Mouse (Mus musculus): ENCODE measurements around the gene 1700025G04Rik. TPM values are rescaled to one million over a fixed set of nuclear protein-coding genes. Genes with fewer than 3 reads are reported as not detected.

Gene 1700025G04Rik
- polyA plus RNA-seq, 1 experiment from 2014 or later: 27.7 TPM

- H3K9me3 ChIP-seq: no peaks in the 10 kb centered on the region
- no peak overlapping the region for H3K4me3 ChIP-seq
- H3K27me3 ChIP-seq (ENCODE audit: insufficient read depth, poor library complexity, severe bottlenecking): no peaks in the 10 kb centered on the region
- H3K4me1 ChIP-seq (replicated peaks): peaks cover 14% of the 10 kb centered on the region; the same call in 1 of the 2 replicates
- no peak overlapping the region for H3K27ac ChIP-seq
- 0 out of 2 replicates have a peak, but pooled peaks cover 4% of the 10 kb centered on the region for H3K36me3 ChIP-seq
- DNase-seq (ENCODE audit: low spot score): no peak
- WGBS: 89% methylated on average over 8 of the region's 8 CpGs
Observed at GRCm38 (mm10) chr1:151998721-151999206, 91.2 kb downstream of the 1700025G04Rik start.

DNA sequence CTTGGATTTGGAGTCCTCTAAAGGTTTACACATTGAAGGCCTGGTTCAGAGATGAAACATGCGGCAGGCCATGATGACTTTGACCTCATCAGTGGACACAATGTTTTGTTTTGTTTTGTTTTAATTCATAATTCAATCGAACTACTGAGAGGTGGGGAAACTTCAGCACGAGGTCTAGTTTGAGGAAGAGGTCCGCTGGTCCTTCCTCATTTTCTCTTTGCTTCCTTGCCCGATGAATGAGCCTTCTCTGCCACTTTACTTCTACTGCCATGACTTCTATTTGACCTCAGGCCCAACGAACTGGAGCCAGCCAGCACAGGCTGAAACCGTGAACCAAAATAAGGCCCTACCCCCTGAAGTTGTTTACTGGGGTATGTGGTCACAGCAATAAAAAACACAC, 92.3 kb downstream of the 1700025G04Rik start:
- DNase-seq (ENCODE audit: low spot score): no peak
- peaks cover 14% of the 10 kb centered on the region; the same call in 1 of the 2 replicates for H3K4me1 ChIP-seq (replicated peaks)
- WGBS: 85% methylated on average over 7 of the region's 7 CpGs
- no peaks in the 10 kb centered on the region for H3K9me3 ChIP-seq
- no peak overlapping the region for H3K4me3 ChIP-seq
- H3K27me3 ChIP-seq (ENCODE audit: insufficient read depth, poor library complexity, severe bottlenecking): no peaks in the 10 kb centered on the region
- no peak overlapping the region for H3K27ac ChIP-seq
- 0 out of 2 replicates have a peak, but pooled peaks cover 4% of the 10 kb centered on the region for H3K36me3 ChIP-seq

- H3K9me3 ChIP-seq: no peaks in the 10 kb centered on the region; the same call in 1 of the 2 replicates
- peaks cover 14% of the 10 kb centered on the region; the same call in 1 of the 2 replicates for H3K4me1 ChIP-seq (replicated peaks)
- WGBS: 76% methylated on average over 10 of the region's 10 CpGs
- no peaks in the 10 kb centered on the region for H3K27me3 ChIP-seq (ENCODE audit: insufficient read depth, poor library complexity, severe bottlenecking)
- DNase-seq (ENCODE audit: low spot score): no peak
- H3K27ac ChIP-seq: no peak overlapping the region
- peaks cover 9% of the 10 kb centered on the region for H3K36me3 ChIP-seq
- H3K4me3 ChIP-seq: no peak overlapping the region
Observed at GRCm38 (mm10) chr1:151995948-151996697, 93.8 kb downstream of the 1700025G04Rik start.

- Histone ChIP-seq H3K36me3 (peaks cover 9% of the 10 kb centered on the region), H3K4me1 (replicated peaks) (peaks cover 8% of the 10 kb centered on the region; the same call in 1 of the 2 replicates), H3K27me3 (ENCODE audit: insufficient read depth, poor library complexity, severe bottlenecking) (no peaks in the 10 kb centered on the region), H3K9me3 (no peaks in the 10 kb centered on the region; the same call in 1 of the 2 replicates), H3K4me3 (no peak overlapping the region), H3K27ac (no peak overlapping the region)
- no peak for DNase-seq (ENCODE audit: low spot score)
- WGBS: 75% methylated on average over 6 of the region's 6 CpGs
Observed at GRCm38 (mm10) chr1:151994271-151994670, 95.7 kb downstream of the 1700025G04Rik start.

- WGBS: 91% methylated on average over 4 of the region's 4 CpGs
- H3K36me3 ChIP-seq: peaks cover 9% of the 10 kb centered on the region
- peaks cover 11% of the 10 kb centered on the region; the same call in 1 of the 2 replicates for H3K4me1 ChIP-seq (replicated peaks)
- no peaks in the 10 kb centered on the region; the same call in 1 of the 2 replicates for H3K9me3 ChIP-seq
- H3K27ac ChIP-seq: no peak overlapping the region
- H3K27me3 ChIP-seq (ENCODE audit: insufficient read depth, poor library complexity, severe bottlenecking): no peaks in the 10 kb centered on the region
- no peak for DNase-seq (ENCODE audit: low spot score)
- no peak overlapping the region for H3K4me3 ChIP-seq
Observed at GRCm38 (mm10) chr1:151991505-151991904, 98.4 kb downstream of the 1700025G04Rik start.

DNA sequence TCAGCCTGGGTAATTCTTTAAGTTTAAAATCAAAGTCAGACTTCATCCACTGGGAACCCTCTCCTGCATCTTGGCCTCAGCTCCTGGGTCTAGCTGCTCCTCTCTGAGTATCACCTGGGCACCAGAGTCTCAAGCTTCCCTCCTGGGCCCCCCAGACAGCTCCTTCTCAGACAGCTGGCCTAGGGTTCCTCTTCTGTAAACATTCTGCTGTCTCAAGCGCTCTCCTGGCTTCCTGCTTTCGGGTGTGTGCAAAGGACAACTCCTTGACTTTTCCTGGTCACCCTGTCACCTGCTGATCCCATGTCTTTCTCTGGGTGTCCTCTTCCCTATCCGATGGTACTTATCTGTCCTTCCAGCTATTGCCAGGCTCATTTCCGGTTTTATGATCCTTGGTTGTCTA, 99.3 kb downstream of the 1700025G04Rik start:
- no peak for DNase-seq (ENCODE audit: low spot score)
- H3K36me3 ChIP-seq: peaks cover 9% of the 10 kb centered on the region

GRCm38 (mm10) chr1:151988713-151989112, 101.2 kb downstream of the 1700025G04Rik start:
- Histone ChIP-seq H3K27me3 (ENCODE audit: insufficient read depth, poor library complexity, severe bottlenecking) (no peaks in the 10 kb centered on the region), H3K4me3 (no peak overlapping the region), H3K4me1 (replicated peaks) (peaks cover 22% of the 10 kb centered on the region), H3K36me3 (peaks cover 9% of the 10 kb centered on the region), H3K9me3 (no peaks in the 10 kb centered on the region; the same call in 1 of the 2 replicates), H3K27ac (no peak overlapping the region)
- 87% methylated on average over 7 of the region's 7 CpGs for WGBS
- DNase-seq (ENCODE audit: low spot score): no peak

More for the DNA sequence above, 99.3 kb downstream of the 1700025G04Rik start:
- H3K9me3 ChIP-seq: no peaks in the 10 kb centered on the region; the same call in 1 of the 2 replicates
- H3K4me3 ChIP-seq: no peak overlapping the region
- no peaks in the 10 kb centered on the region for H3K27me3 ChIP-seq (ENCODE audit: insufficient read depth, poor library complexity, severe bottlenecking)
- peaks cover 11% of the 10 kb centered on the region; the same call in 1 of the 2 replicates for H3K4me1 ChIP-seq (replicated peaks)
- WGBS: 85% methylated on average over 4 of the region's 4 CpGs
- H3K27ac ChIP-seq: no peak overlapping the region

DNA sequence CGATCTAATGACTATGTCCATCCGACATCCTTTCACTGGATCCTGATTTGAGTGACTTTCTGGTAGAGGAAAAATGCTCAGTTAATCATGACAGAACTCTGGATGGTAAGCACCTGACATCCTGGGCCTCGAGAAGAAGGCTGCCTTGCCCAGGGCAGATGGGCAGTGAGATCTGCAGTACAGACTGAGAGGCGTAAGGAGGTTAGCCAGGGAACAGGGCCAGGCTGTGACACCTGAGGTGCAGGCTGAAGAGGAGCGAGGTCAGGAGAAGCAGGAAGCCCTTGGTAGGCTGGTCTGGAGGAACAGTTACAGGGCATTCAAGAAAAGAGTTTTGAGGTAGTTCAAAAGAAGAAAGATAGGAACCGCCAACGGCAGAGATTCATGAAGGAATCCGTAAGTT, 101.9 kb downstream of the 1700025G04Rik start:
- Histone ChIP-seq H3K9me3 (no peaks in the 10 kb centered on the region; the same call in 1 of the 2 replicates), H3K4me1 (replicated peaks) (peaks cover 28% of the 10 kb centered on the region), H3K4me3 (no peak overlapping the region), H3K27ac (peak overlapping the region; percentile 23; the same call in 1 of the 2 replicates), H3K27me3 (ENCODE audit: insufficient read depth, poor library complexity, severe bottlenecking) (no peaks in the 10 kb centered on the region), H3K36me3 (peaks cover 9% of the 10 kb centered on the region)
- 93% methylated on average over 8 of the region's 8 CpGs for WGBS
- no peak for DNase-seq (ENCODE audit: low spot score)

DNA sequence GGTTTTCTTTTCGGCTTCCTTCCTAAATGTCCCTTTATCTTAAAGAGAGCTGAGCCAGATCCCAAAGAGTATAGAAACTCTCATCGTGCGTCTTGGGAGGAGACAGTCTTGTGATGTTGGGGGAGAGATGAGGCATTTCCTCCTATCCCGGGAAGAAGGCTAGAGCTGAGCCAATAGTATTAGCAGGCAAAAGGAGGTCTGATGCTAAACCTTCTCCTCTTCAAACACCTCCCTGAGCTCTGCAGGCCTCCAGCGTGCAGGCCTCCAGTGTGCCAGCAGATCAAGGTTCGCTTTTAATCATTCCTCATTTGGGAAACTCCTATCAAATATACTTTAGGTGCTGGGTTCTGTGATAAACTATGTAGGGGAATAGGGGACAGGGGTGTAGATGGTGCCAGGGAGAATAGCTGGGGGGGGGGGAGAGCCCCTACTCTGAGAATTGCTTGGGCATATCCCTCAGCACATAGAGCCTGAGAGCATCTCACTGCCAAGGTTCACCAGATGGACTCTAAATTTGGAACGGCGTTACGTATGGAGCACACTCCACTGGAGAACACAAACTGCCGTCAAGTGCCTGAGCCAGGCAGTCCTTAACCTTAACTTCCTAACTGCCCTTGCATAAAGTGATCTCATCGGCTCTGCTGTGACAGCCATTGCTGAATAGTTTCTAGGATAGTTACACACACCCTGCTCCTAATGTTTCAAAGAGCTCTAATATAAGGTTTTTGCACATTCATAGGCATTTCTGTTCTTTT, 103.7 kb downstream of the 1700025G04Rik start:
- no peaks in the 10 kb centered on the region for H3K36me3 ChIP-seq
- H3K27me3 ChIP-seq (ENCODE audit: insufficient read depth, poor library complexity, severe bottlenecking): no peaks in the 10 kb centered on the region
- 86% methylated on average over 11 of the region's 11 CpGs for WGBS
- peaks cover 30% of the 10 kb centered on the region for H3K4me1 ChIP-seq (replicated peaks)
- no peak overlapping the region for H3K4me3 ChIP-seq
- H3K9me3 ChIP-seq: no peaks in the 10 kb centered on the region
- H3K27ac ChIP-seq: no peak overlapping the region
- DNase-seq (ENCODE audit: low spot score): no peak

GRCm38 (mm10) chr1:151985056-151985455, 104.9 kb downstream of the 1700025G04Rik start:
- peaks cover 35% of the 10 kb centered on the region for H3K4me1 ChIP-seq (replicated peaks)
- H3K27me3 ChIP-seq (ENCODE audit: insufficient read depth, poor library complexity, severe bottlenecking): no peaks in the 10 kb centered on the region
- H3K9me3 ChIP-seq: no peaks in the 10 kb centered on the region
- H3K27ac ChIP-seq: no peak overlapping the region
- H3K36me3 ChIP-seq: no peaks in the 10 kb centered on the region
- H3K4me3 ChIP-seq: no peak overlapping the region
- WGBS: 98% methylated on average over 1 of the region's 1 CpGs
- no peak for DNase-seq (ENCODE audit: low spot score)

DNA sequence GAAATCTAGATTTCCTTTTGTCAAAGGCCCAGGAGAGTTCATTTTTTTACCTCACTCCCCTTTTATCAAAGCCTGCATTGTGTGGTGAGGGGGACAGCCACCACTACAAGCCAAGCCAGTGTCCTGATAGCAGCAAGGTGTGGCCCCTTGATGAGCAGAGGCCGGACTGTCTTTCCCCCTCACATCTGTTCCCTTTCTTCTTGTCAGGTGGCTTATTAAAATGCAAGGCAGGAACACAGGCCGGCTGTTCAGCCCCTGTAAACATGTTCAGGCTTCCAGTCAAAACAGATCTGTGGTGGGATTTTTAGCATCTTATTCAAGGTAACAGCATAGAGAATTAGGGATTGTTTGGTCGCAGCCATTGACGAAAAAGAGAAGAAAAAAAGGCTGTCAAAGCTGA, 105.9 kb downstream of the 1700025G04Rik start:
- Histone ChIP-seq H3K27ac (peak overlapping the region; percentile 57), H3K4me1 (replicated peaks) (peaks cover 35% of the 10 kb centered on the region), H3K36me3 (0 out of 2 replicates have a peak, but pooled peaks cover 3% of the 10 kb centered on the region), H3K27me3 (ENCODE audit: insufficient read depth, poor library complexity, severe bottlenecking) (no peaks in the 10 kb centered on the region), H3K9me3 (no peaks in the 10 kb centered on the region), H3K4me3 (no peak overlapping the region)
- 51% methylated on average over 4 of the region's 4 CpGs for WGBS
- DNase-seq (ENCODE audit: low spot score): no peak

DNA sequence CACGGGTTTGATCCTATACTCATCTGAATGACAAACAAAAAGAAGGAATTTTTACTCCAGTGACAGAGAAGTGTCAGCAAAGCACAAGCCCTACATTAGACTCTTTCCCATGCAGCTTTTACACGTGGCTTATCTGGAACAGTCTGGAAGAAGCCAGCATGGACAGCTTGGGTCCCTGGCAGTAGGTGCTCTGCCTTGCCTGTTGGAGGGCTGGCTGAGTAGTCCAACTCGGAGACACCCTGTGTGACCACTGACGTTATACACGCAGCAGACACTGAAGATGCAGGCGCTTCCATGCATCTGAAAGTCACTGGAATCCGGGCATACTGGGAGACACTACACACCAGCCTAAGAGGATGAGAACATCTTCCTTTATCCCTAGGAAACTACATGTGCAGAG, 109.4 kb downstream of the 1700025G04Rik start:
- no peak overlapping the region for H3K4me3 ChIP-seq
- H3K27ac ChIP-seq: 0 out of 2 replicates have a peak overlapping the region, but pooled peaks have one; percentile 47
- H3K4me1 ChIP-seq (replicated peaks): peaks cover 53% of the 10 kb centered on the region
- H3K36me3 ChIP-seq: 0 out of 2 replicates have a peak, but pooled peaks cover 5% of the 10 kb centered on the region
- WGBS: 84% methylated on average over 7 of the region's 7 CpGs
- no peaks in the 10 kb centered on the region for H3K27me3 ChIP-seq (ENCODE audit: insufficient read depth, poor library complexity, severe bottlenecking)
- H3K9me3 ChIP-seq: no peaks in the 10 kb centered on the region
- DNase-seq (ENCODE audit: low spot score): no peak

All from hindbrain, embryonic 10.5 days (tissue).